Mouse (Mus musculus): ENCODE measurements around the gene Frat2. TPM values are rescaled to one million over a fixed set of nuclear protein-coding genes. Genes with fewer than 3 reads are reported as not detected.

Gene Frat2
- polyA plus RNA-seq, 1 experiment, result 0.60 TPM

DNA sequence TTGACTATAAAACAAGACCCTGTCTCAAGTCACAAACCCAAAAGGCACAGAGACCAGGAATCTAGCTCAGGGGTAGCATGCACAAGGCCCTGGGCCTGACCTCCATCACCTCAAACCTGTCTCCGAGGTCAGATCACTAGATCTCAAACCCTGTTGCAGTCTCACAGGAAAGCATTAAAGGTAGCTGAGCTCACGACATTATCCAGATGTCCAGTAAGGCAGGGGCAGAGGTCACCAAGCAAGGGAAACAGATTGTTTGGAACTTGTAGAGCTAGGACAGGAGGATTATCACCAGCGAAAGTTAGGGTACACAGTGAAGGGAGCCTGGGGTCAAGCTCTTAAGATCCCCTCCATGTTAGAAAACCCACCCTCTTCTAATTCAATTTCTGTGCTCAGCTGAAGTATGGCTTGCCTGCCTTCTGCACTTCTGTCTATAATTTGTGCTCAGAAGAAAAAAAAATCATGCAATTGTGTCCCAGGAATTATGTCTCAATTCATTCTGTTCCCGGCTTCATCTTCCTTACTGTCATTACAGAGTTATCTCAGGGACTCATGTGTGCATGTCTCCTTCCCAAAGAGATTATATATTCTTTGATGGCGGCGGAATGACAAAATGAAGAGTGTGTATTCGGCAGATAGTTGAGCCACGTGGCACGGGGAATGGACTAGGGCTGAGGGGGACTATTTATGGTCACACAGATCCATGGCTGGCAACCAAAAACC is 10.6 kb downstream of the Frat2 start:
- no peak for TF ChIP-seq MAX (IDR thresholded peaks at IDR 0.05)
- TF ChIP-seq MYOG (IDR thresholded peaks at IDR 0.05; ENCODE audit: control insufficient read depth, extremely low read depth, insufficient read length), result no peak
- TF ChIP-seq CEBPB (IDR thresholded peaks at IDR 0.05; ENCODE audit: low read depth), result no peak
- TF ChIP-seq USF1 (IDR thresholded peaks at IDR 0.05; ENCODE audit: low read depth), result no peak
- no peak for TF ChIP-seq FOSL1 (IDR thresholded peaks at IDR 0.05; ENCODE audit: insufficient read depth, low read length, poor library complexity, severe bottlenecking)
- TF ChIP-seq MYOD1 (IDR thresholded peaks at IDR 0.05; ENCODE audit: control insufficient read depth, insufficient read length, low read depth), result no peak
- no peak for TF ChIP-seq CTCF (IDR thresholded peaks at IDR 0.05; ENCODE audit: control insufficient read depth, insufficient read depth, insufficient read length)
- Histone ChIP-seq H3K27me3 (ENCODE audit: control insufficient read depth, insufficient read depth, insufficient read length) (peaks cover 40% of the 10 kb centered on the region), H3K36me3 (ENCODE audit: control insufficient read depth, insufficient read depth) (no peaks in the 10 kb centered on the region), H3K4me3 (ENCODE audit: insufficient read depth, poor library complexity, severe bottlenecking) (no peak overlapping the region), H3K79me3 (ENCODE audit: low read depth) (no peaks in the 10 kb centered on the region), H3K79me2 (ENCODE audit: control insufficient read depth, insufficient read depth) (no peaks in the 10 kb centered on the region), H3ac (ENCODE audit: control insufficient read depth, insufficient read length, low read depth) (no peak overlapping the region)

DNA sequence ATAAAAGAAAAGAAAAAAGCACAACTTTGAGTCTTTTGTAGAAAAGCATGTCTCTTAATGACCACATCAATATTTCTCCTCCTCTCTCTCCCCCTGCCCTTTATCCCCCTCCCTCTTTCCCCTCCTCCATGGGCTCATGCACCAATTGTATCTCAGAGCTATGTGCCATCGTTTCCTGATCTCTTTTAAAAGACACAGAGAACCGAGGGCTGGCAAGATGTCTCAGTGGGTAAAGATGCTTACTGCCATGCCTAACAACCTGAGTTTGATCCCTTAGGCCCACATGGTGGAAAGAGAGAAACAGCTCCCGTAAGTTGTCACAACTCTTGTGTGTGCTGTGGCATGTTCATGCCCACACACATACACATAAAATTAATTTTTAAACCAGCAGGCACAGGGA is 11.2 kb downstream of the Frat2 start:
- Histone ChIP-seq H3K36me3 (ENCODE audit: control insufficient read depth, insufficient read depth) (no peaks in the 10 kb centered on the region), H3K27me3 (ENCODE audit: control insufficient read depth, insufficient read depth, insufficient read length) (peaks cover 47% of the 10 kb centered on the region), H3K79me2 (ENCODE audit: control insufficient read depth, insufficient read depth) (no peaks in the 10 kb centered on the region), H3K79me3 (ENCODE audit: low read depth) (no peaks in the 10 kb centered on the region), H3K4me3 (ENCODE audit: insufficient read depth, poor library complexity, severe bottlenecking) (no peak overlapping the region), H3ac (ENCODE audit: control insufficient read depth, insufficient read length, low read depth) (no peak overlapping the region)
- no peak for TF ChIP-seq USF1 (IDR thresholded peaks at IDR 0.05; ENCODE audit: low read depth)
- TF ChIP-seq CTCF (IDR thresholded peaks at IDR 0.05; ENCODE audit: control insufficient read depth, insufficient read depth, insufficient read length), result no peak
- no peak for TF ChIP-seq CEBPB (IDR thresholded peaks at IDR 0.05; ENCODE audit: low read depth)
- TF ChIP-seq MYOG (IDR thresholded peaks at IDR 0.05; ENCODE audit: control insufficient read depth, extremely low read depth, insufficient read length), result no peak
- TF ChIP-seq MYOD1 (IDR thresholded peaks at IDR 0.05; ENCODE audit: control insufficient read depth, insufficient read length, low read depth), result no peak
- TF ChIP-seq FOSL1 (IDR thresholded peaks at IDR 0.05; ENCODE audit: insufficient read depth, low read length, poor library complexity, severe bottlenecking), result no peak
- no peak for TF ChIP-seq MAX (IDR thresholded peaks at IDR 0.05)

DNA sequence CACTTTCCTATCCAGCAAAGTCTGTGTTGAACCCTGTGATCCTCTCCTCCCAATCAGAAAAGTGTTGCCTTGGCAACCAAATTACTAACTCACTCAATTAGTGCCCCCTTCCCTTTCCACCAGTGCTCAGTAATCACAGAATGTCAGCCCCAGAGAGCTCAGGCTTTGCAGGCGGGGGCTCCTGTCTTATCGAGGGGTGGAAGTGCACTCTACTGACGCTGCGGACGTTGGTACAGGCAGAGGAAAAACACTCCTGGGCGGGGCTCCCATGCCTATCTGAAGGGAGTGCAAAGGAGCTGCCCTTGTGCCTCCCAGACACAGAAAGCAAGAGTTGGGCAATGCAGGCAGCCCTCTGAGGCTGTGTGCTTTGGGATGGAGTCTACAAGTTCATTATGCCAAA is 12.1 kb downstream of the Frat2 start:
- no peaks in the 10 kb centered on the region for H3K79me3 ChIP-seq (ENCODE audit: low read depth)
- TF ChIP-seq USF1 (IDR thresholded peaks at IDR 0.05; ENCODE audit: low read depth) (no peak), CTCF (IDR thresholded peaks at IDR 0.05; ENCODE audit: control insufficient read depth, insufficient read depth, insufficient read length) (no peak), FOSL1 (IDR thresholded peaks at IDR 0.05; ENCODE audit: insufficient read depth, low read length, poor library complexity, severe bottlenecking) (no peak), MYOD1 (IDR thresholded peaks at IDR 0.05; ENCODE audit: control insufficient read depth, insufficient read length, low read depth) (no peak), CEBPB (IDR thresholded peaks at IDR 0.05; ENCODE audit: low read depth) (no peak), MYOG (IDR thresholded peaks at IDR 0.05; ENCODE audit: control insufficient read depth, extremely low read depth, insufficient read length) (no peak), MAX (IDR thresholded peaks at IDR 0.05) (no peak)
- H3K79me2 ChIP-seq (ENCODE audit: control insufficient read depth, insufficient read depth), result no peaks in the 10 kb centered on the region
- H3K4me3 ChIP-seq (ENCODE audit: insufficient read depth, poor library complexity, severe bottlenecking), result no peak overlapping the region
- no peak overlapping the region for H3ac ChIP-seq (ENCODE audit: control insufficient read depth, insufficient read length, low read depth)
- no peaks in the 10 kb centered on the region for H3K36me3 ChIP-seq (ENCODE audit: control insufficient read depth, insufficient read depth)
- peaks cover 56% of the 10 kb centered on the region for H3K27me3 ChIP-seq (ENCODE audit: control insufficient read depth, insufficient read depth, insufficient read length)

GRCm38 (mm10) chr19:41835407-41835806 is 12.5 kb downstream of the Frat2 start:
- peaks cover 60% of the 10 kb centered on the region for H3K27me3 ChIP-seq (ENCODE audit: control insufficient read depth, insufficient read depth, insufficient read length)

DNA sequence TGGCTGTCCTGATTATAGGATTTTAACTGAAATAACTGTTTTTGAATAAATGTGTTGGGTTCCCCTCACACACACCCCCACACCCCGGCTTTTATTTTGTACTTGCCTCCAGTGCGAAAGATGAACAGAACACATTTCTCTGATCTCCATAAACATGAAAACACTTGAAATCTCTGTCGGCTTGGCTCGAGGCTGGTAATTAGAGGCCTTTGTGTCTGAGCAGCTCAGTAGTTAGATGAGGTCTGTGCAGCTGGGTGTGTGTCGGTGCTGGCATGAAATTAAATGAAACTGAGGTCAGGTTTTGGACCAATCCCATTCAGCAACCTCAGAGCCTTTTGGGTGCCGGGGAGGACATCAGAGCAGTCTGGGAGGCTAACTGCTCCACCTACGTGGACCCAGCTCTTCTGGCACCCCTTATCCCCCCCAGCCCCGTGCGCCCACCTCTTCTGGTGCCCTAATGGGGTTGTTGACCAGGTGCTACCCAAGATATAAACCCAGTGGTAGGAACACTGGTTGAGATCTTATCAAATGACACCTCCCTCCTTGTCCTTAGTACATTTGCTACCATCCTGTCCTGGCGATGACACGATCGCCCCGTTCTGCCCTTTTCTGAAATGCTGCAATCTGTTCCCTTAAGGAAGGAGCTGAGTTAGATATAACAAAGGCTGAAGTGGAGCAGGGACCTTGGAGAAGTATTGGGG is 15.3 kb downstream of the Frat2 start:
- H3K79me3 ChIP-seq (ENCODE audit: low read depth), result no peaks in the 10 kb centered on the region
- H3K4me3 ChIP-seq (ENCODE audit: insufficient read depth, poor library complexity, severe bottlenecking), result no peak overlapping the region
- H3K36me3 ChIP-seq (ENCODE audit: control insufficient read depth, insufficient read depth), result no peaks in the 10 kb centered on the region
- TF ChIP-seq USF1 (IDR thresholded peaks at IDR 0.05; ENCODE audit: low read depth) (no peak), MYOD1 (IDR thresholded peaks at IDR 0.05; ENCODE audit: control insufficient read depth, insufficient read length, low read depth) (no peak), CTCF (IDR thresholded peaks at IDR 0.05; ENCODE audit: control insufficient read depth, insufficient read depth, insufficient read length) (no peak), CEBPB (IDR thresholded peaks at IDR 0.05; ENCODE audit: low read depth) (no peak), FOSL1 (IDR thresholded peaks at IDR 0.05; ENCODE audit: insufficient read depth, low read length, poor library complexity, severe bottlenecking) (no peak), MAX (IDR thresholded peaks at IDR 0.05) (no peak), MYOG (IDR thresholded peaks at IDR 0.05; ENCODE audit: control insufficient read depth, extremely low read depth, insufficient read length) (no peak)
- peaks cover 54% of the 10 kb centered on the region for H3K27me3 ChIP-seq (ENCODE audit: control insufficient read depth, insufficient read depth, insufficient read length)
- no peaks in the 10 kb centered on the region for H3K79me2 ChIP-seq (ENCODE audit: control insufficient read depth, insufficient read depth)
- H3ac ChIP-seq (ENCODE audit: control insufficient read depth, insufficient read length, low read depth), result no peak overlapping the region

More at GRCm38 (mm10) chr19:41835407-41835806, 12.5 kb downstream of the Frat2 start:
- H3K36me3 ChIP-seq (ENCODE audit: control insufficient read depth, insufficient read depth), result no peaks in the 10 kb centered on the region
- no peak overlapping the region for H3ac ChIP-seq (ENCODE audit: control insufficient read depth, insufficient read length, low read depth)
- no peaks in the 10 kb centered on the region for H3K79me2 ChIP-seq (ENCODE audit: control insufficient read depth, insufficient read depth)
- no peak overlapping the region for H3K4me3 ChIP-seq (ENCODE audit: insufficient read depth, poor library complexity, severe bottlenecking)
- TF ChIP-seq MAX (IDR thresholded peaks at IDR 0.05) (no peak), CTCF (IDR thresholded peaks at IDR 0.05; ENCODE audit: control insufficient read depth, insufficient read depth, insufficient read length) (no peak), MYOG (IDR thresholded peaks at IDR 0.05; ENCODE audit: control insufficient read depth, extremely low read depth, insufficient read length) (no peak), CEBPB (IDR thresholded peaks at IDR 0.05; ENCODE audit: low read depth) (no peak), FOSL1 (IDR thresholded peaks at IDR 0.05; ENCODE audit: insufficient read depth, low read length, poor library complexity, severe bottlenecking) (no peak), MYOD1 (IDR thresholded peaks at IDR 0.05; ENCODE audit: control insufficient read depth, insufficient read length, low read depth) (no peak), USF1 (IDR thresholded peaks at IDR 0.05; ENCODE audit: low read depth) (no peak)
- H3K79me3 ChIP-seq (ENCODE audit: low read depth), result no peaks in the 10 kb centered on the region
